Mouse (Mus musculus) bone marrow, adult 2 months (tissue): ENCODE measurements around the gene Irf2.

ENCODE experiments used
- CTCF ChIP-seq: fragments of 200-500 bp; IDR thresholded peaks from 2 replicates; pipeline ENCODE4 v1.5.1; 2011; ENCODE audit warnings: low read length, control low read depth; ENCODE audit not compliant: control insufficient read depth, insufficient read depth
- POLR2A ChIP-seq: fragments of 200-500 bp; IDR thresholded peaks from 2 replicates; pipeline ENCODE4 v1.6.1; 2011; ENCODE audit warnings: low read depth, mild to moderate bottlenecking, control low read depth, low read length, borderline replicate concordance; ENCODE audit not compliant: control insufficient read depth

DNA sequence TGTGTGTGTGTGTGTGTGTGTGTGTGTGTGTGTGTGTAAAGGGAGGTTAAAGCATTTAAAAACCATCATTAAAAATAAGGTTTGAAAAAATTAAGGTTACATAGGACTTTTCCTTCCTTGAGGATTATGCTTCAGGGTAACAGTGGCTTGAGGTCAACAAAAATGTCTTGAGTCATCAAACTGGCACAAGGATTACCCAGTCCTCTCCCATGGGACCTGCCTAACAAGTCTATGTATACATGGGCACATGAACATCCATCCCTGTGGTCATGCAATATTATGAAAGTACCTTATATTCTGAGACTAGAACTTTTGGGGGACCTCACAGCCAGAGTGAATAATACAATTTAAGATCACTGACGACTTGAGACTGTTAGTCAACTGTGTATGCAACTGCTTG is 125.9 kb downstream of the Irf2 start:
- TF ChIP-seq CTCF (no peak), POLR2A (no peak)
